Mouse (Mus musculus): ENCODE data around the gene Bak1.

- TF ChIP-seq CTCF (IDR thresholded peaks at IDR 0.05) (no peak), EP300 (IDR thresholded peaks at IDR 0.05) (no peak)
These were observed 23.8 kb downstream of the Bak1 start for GRCm38 (mm10) chr17:27004903-27005485.
